Mouse (Mus musculus): ENCODE data around the gene Slc35d1. TPM values are rescaled to one million over a fixed set of nuclear protein-coding genes. Genes with fewer than 3 reads are reported as not detected.
"Not testable (repeated sequence)": the region's sequence is repeated elsewhere in the genome, so short reads cannot be mapped to it uniquely, and the experiment has no call there.

The Slc35d1 gene
- polyA plus RNA-seq, 1 experiment from 2014 or later, result 11.8 TPM

DNA sequence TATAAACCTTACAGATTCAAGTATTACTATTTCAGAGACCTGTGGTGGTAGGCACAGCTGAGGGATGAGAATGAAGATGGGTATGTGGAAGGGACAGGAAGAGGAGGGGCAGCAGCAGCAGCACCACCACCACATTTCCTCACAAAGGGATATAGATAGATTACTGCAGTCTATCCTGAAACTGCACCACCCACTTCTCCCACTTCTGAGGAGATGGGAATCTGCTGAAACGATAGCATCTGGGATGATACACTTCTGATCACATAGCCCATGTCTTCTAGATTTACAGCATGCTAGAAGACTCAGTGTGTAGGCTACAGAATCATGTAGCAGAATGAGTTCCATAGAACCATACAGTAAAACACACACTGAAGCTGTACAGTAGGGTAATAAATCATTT, 37.3 kb downstream of the Slc35d1 start:
- H3K27ac ChIP-seq (ENCODE audit: low read depth, low read length), result no peak overlapping the region
- no peaks in the 10 kb centered on the region for H3K27me3 ChIP-seq (ENCODE audit: control insufficient read depth, insufficient read depth, low read length)
- no peak for ATAC-seq (ENCODE audit: low FRiP score, low TSS enrichment)
- H3K36me3 ChIP-seq (ENCODE audit: control insufficient read depth, insufficient read depth, low read length), result peaks cover 4% of the 10 kb centered on the region; the same call in 1 of the 2 replicates
- H3K4me2 ChIP-seq (replicated peaks; ENCODE audit: low read depth, low read length), result no peak overlapping the region
- H3K4me1 ChIP-seq (ENCODE audit: control insufficient read depth, insufficient read depth, low read length), result no peaks in the 10 kb centered on the region
- H3K4me3 ChIP-seq (ENCODE audit: low read length), result no peak overlapping the region
- H3K9ac ChIP-seq (ENCODE audit: low read depth, low read length), result no peak overlapping the region
- no peaks in the 10 kb centered on the region for H3K9me3 ChIP-seq (ENCODE audit: control insufficient read depth, low read length)
- WGBS, result 76% methylated on average over 1 of the region's 1 CpGs

DNA sequence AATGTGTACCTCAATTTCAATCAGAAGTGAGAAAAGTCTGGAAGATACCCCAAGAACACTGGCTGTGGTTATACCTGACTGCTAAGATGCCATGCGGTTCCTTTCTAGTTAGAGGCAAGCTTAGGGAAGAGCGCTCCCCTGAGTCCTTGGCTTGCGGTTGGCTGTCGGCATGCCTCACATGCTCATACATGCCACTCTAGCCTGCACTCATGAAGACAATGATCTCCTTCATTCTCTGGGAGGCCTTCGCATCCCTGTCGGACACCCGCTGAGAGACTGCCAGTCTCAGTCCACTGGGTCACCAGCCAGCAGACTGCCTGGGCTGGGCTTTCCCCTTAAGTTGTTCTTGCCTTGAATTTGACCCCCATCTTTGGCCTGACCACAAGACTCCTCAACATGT, 41.0 kb downstream of the Slc35d1 start:
- no peak overlapping the region for H3K4me2 ChIP-seq (replicated peaks; ENCODE audit: low read depth, low read length)
- 92% methylated on average over 7 of the region's 7 CpGs for WGBS

DNA sequence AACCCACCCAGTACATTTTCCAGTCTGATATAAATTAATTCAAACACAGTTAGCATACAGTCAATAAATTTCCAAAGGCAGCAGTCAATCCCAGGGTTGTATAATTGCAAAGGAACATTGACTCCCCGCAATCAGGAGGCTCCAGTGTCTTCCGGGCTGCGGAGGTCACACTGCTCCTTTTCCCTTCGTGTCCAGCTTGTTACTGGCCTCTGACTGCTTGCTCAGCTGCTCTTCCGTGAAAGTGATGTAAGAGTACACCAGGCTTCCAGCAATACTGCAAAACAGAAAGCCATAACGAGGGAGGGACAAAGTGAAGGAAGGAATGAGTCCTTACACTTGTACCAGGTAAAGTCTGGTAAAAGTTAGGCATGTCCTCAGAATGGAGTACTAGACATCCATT, 41.5 kb downstream of the Slc35d1 start:
- Histone ChIP-seq H3K4me3 (ENCODE audit: low read length) (no peak overlapping the region), H3K36me3 (ENCODE audit: control insufficient read depth, insufficient read depth, low read length) (peaks cover 13% of the 10 kb centered on the region; the same call in 1 of the 2 replicates), H3K9me3 (ENCODE audit: control insufficient read depth, low read length) (no peaks in the 10 kb centered on the region), H3K4me1 (ENCODE audit: control insufficient read depth, insufficient read depth, low read length) (no peaks in the 10 kb centered on the region), H3K27me3 (ENCODE audit: control insufficient read depth, insufficient read depth, low read length) (no peaks in the 10 kb centered on the region), H3K4me2 (replicated peaks; ENCODE audit: low read depth, low read length) (no peak overlapping the region), H3K27ac (ENCODE audit: low read depth, low read length) (no peak overlapping the region), H3K9ac (ENCODE audit: low read depth, low read length) (no peak overlapping the region)
- WGBS, result 33% methylated on average over 6 of the region's 6 CpGs
- peak; percentile 81; the same call in 1 of the 2 replicates for ATAC-seq (ENCODE audit: low FRiP score, low TSS enrichment)

More for the DNA sequence above, 41.0 kb downstream of the Slc35d1 start:
- H3K36me3 ChIP-seq (ENCODE audit: control insufficient read depth, insufficient read depth, low read length), result peaks cover 13% of the 10 kb centered on the region; the same call in 1 of the 2 replicates
- H3K9ac ChIP-seq (ENCODE audit: low read depth, low read length), result no peak overlapping the region
- H3K4me3 ChIP-seq (ENCODE audit: low read length), result no peak overlapping the region
- H3K27me3 ChIP-seq (ENCODE audit: control insufficient read depth, insufficient read depth, low read length), result no peaks in the 10 kb centered on the region
- H3K4me1 ChIP-seq (ENCODE audit: control insufficient read depth, insufficient read depth, low read length), result no peaks in the 10 kb centered on the region
- no peak overlapping the region for H3K27ac ChIP-seq (ENCODE audit: low read depth, low read length)
- ATAC-seq (ENCODE audit: low FRiP score, low TSS enrichment), result no peak
- no peaks in the 10 kb centered on the region for H3K9me3 ChIP-seq (ENCODE audit: control insufficient read depth, low read length)

DNA sequence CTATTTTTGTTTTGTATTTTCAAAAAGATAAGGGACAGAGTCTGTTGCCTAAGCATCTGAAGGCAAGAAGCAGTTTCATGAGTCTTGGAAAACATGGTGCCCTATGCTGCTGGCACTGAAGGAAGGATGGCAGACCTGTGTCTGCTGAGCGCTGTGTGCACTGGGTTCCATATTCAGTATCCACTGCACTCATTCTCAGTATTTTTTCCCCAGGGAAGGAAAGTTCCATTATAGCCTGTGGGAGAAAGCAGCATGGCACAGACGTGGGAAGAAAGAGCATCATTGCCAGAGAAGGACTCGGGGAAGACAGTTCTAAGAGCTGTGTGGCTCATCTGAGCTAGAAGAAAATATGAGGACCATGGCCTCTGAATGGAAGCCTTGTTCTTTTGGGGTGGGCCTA, 43.7 kb downstream of the Slc35d1 start:
- Histone ChIP-seq H3K9ac (ENCODE audit: low read depth, low read length) (no peak overlapping the region), H3K27ac (ENCODE audit: low read depth, low read length) (no peak overlapping the region), H3K4me2 (replicated peaks; ENCODE audit: low read depth, low read length) (no peak overlapping the region), H3K4me3 (ENCODE audit: low read length) (no peak overlapping the region), H3K36me3 (ENCODE audit: control insufficient read depth, insufficient read depth, low read length) (peaks cover 10% of the 10 kb centered on the region; the same call in 1 of the 2 replicates), H3K9me3 (ENCODE audit: control insufficient read depth, low read length) (no peaks in the 10 kb centered on the region), H3K27me3 (ENCODE audit: control insufficient read depth, insufficient read depth, low read length) (no peaks in the 10 kb centered on the region), H3K4me1 (ENCODE audit: control insufficient read depth, insufficient read depth, low read length) (no peaks in the 10 kb centered on the region)
- ATAC-seq (ENCODE audit: low FRiP score, low TSS enrichment), result no peak
- WGBS, result 93% methylated on average over 3 of the region's 3 CpGs

DNA sequence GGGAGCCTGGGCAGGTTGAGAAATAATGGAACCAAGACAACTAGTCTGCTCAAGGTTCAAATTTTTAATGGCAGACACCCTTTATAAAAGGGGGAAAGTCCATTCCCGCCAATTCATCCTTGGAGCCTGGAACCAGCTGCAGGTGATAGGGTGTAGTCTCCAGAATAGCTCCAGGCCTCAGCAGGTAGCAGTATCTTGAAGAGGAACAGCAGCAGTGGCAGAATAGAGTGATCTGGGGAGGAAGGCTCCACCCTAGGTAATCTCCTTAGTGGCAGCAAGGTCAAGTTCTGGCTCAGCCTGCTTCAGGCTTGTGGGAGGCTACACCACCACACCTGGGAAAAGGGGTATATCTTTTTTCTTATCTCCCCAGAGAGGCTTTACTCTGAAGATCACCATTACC, 48.8 kb downstream of the Slc35d1 start:
- H3K9me3 ChIP-seq (ENCODE audit: control insufficient read depth, low read length); H3K27ac ChIP-seq (ENCODE audit: low read depth, low read length); H3K4me3 ChIP-seq (ENCODE audit: low read length); H3K4me1 ChIP-seq (ENCODE audit: control insufficient read depth, insufficient read depth, low read length); H3K9ac ChIP-seq (ENCODE audit: low read depth, low read length); H3K4me2 ChIP-seq (replicated peaks; ENCODE audit: low read depth, low read length); H3K27me3 ChIP-seq (ENCODE audit: control insufficient read depth, insufficient read depth, low read length); ATAC-seq (ENCODE audit: low FRiP score, low TSS enrichment): not testable (repeated sequence)
- H3K36me3 ChIP-seq (ENCODE audit: control insufficient read depth, insufficient read depth, low read length), result peaks cover 41% of the 10 kb centered on the region
- WGBS, result 94% methylated on average over 1 of the region's 1 CpGs

DNA sequence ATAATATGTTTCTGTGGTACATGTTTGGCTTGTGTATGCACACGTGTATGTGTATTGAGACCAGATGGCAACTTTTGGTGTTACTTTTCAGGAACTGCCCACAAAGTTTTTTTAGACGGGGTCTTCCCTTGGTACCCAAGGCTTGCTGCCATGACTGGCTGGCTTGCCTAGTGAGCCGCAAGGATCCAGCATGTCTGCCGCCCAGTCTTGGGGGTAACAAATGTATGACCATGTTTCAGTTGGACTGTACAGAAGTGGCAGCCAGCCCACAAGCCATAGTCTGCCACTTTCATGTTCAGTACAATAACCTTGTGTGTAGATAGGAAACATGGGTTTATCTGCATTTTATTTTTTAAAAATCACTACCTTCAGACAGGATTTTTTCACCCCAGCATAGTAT, 56.2 kb downstream of the Slc35d1 start:
- H3K9ac ChIP-seq (ENCODE audit: low read depth, low read length), result no peak overlapping the region
- ATAC-seq (ENCODE audit: low FRiP score, low TSS enrichment), result no peak
- H3K27me3 ChIP-seq (ENCODE audit: control insufficient read depth, insufficient read depth, low read length), result no peaks in the 10 kb centered on the region
- peaks cover 71% of the 10 kb centered on the region for H3K36me3 ChIP-seq (ENCODE audit: control insufficient read depth, insufficient read depth, low read length)
- H3K4me3 ChIP-seq (ENCODE audit: low read length), result no peak overlapping the region
- H3K9me3 ChIP-seq (ENCODE audit: control insufficient read depth, low read length), result no peaks in the 10 kb centered on the region
- no peaks in the 10 kb centered on the region for H3K4me1 ChIP-seq (ENCODE audit: control insufficient read depth, insufficient read depth, low read length)
- H3K4me2 ChIP-seq (replicated peaks; ENCODE audit: low read depth, low read length), result no peak overlapping the region
- H3K27ac ChIP-seq (ENCODE audit: low read depth, low read length), result no peak overlapping the region
- 95% methylated on average over 4 of the region's 4 CpGs for WGBS

DNA sequence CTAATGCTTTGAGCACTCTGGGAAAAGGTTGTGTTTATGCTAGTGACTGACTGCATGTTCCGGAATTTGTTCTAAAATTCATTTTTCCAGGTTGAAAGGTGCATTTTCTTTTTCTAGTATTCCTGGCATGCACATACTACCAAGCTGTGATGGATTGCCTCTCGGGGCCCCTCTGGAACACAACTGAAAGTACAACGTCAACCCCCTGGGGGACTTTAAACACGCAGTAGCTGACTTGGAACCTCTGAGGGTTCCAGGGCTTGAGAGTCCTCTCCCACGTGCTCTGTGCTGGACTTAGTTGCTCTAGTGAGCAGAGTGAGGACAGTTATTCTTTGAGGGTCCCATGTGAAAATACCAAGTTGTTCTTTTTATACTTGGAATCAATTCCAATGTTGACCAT, 63.0 kb downstream of the Slc35d1 start:
- WGBS, result 87% methylated on average over 5 of the region's 5 CpGs
- no peak overlapping the region for H3K27ac ChIP-seq (ENCODE audit: low read depth, low read length)
- peaks cover 84% of the 10 kb centered on the region for H3K36me3 ChIP-seq (ENCODE audit: control insufficient read depth, insufficient read depth, low read length)
- H3K9ac ChIP-seq (ENCODE audit: low read depth, low read length), result no peak overlapping the region
- no peaks in the 10 kb centered on the region for H3K9me3 ChIP-seq (ENCODE audit: control insufficient read depth, low read length)
- H3K4me3 ChIP-seq (ENCODE audit: low read length), result no peak overlapping the region
- no peak overlapping the region for H3K4me2 ChIP-seq (replicated peaks; ENCODE audit: low read depth, low read length)
- no peak for ATAC-seq (ENCODE audit: low FRiP score, low TSS enrichment)
- no peaks in the 10 kb centered on the region for H3K27me3 ChIP-seq (ENCODE audit: control insufficient read depth, insufficient read depth, low read length)
- H3K4me1 ChIP-seq (ENCODE audit: control insufficient read depth, insufficient read depth, low read length), result no peaks in the 10 kb centered on the region

DNA sequence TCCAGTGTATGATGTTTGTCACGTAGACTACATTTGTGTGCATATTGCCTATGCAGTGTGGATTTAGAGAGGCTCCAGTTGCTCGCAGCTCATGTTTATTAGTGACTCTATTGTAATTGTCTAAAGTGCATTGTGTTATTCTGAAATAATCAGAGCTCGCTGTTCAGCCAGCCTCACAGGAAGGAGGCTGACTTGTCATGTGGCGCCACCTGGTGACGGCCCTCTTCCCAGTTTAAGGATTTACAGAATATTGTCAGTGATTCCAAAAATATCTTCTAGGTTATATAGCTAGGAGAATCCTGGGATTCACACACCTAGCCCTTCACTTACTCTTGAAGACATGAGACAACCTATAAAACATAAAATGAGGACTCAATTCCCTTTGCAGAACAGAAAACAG, 68.6 kb downstream of the Slc35d1 start:
- no peaks in the 10 kb centered on the region for H3K27me3 ChIP-seq (ENCODE audit: control insufficient read depth, insufficient read depth, low read length)
- H3K36me3 ChIP-seq (ENCODE audit: control insufficient read depth, insufficient read depth, low read length), result peaks cover 72% of the 10 kb centered on the region
- no peaks in the 10 kb centered on the region for H3K4me1 ChIP-seq (ENCODE audit: control insufficient read depth, insufficient read depth, low read length)
- no peak overlapping the region for H3K4me2 ChIP-seq (replicated peaks; ENCODE audit: low read depth, low read length)
- no peaks in the 10 kb centered on the region for H3K9me3 ChIP-seq (ENCODE audit: control insufficient read depth, low read length)
- H3K27ac ChIP-seq (ENCODE audit: low read depth, low read length), result no peak overlapping the region
- 0 out of 2 replicates have a peak, but pooled peaks have one; percentile 43 for ATAC-seq (ENCODE audit: low FRiP score, low TSS enrichment)
- H3K9ac ChIP-seq (ENCODE audit: low read depth, low read length), result no peak overlapping the region
- no peak overlapping the region for H3K4me3 ChIP-seq (ENCODE audit: low read length)
- WGBS, result 51% methylated on average over 5 of the region's 5 CpGs

DNA sequence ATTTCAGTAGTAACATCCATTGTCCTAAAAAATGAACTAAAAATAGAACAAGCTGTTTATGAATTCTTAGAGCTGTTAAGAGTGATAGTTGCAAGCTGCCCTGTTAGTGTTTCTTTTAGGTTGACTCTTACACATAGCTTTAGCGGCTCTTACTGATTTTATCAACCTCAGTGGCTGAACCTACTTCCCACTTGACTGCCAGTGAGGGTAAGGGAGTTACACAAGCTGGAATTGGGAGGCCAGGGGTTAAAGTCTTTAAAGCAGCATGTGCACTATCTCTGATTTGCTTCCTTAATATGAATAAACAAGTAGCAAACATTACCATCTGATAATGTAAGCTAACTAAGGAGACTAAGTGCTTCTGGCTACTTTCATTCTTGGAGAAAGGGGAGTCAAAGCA, 78.0 kb downstream of the Slc35d1 start:
- Histone ChIP-seq H3K27me3 (ENCODE audit: control insufficient read depth, insufficient read depth, low read length) (no peaks in the 10 kb centered on the region), H3K4me1 (ENCODE audit: control insufficient read depth, insufficient read depth, low read length) (no peaks in the 10 kb centered on the region), H3K27ac (ENCODE audit: low read depth, low read length) (no peak overlapping the region), H3K36me3 (ENCODE audit: control insufficient read depth, insufficient read depth, low read length) (peaks cover 36% of the 10 kb centered on the region), H3K4me3 (ENCODE audit: low read length) (no peak overlapping the region), H3K4me2 (replicated peaks; ENCODE audit: low read depth, low read length) (no peak overlapping the region), H3K9me3 (ENCODE audit: control insufficient read depth, low read length) (no peaks in the 10 kb centered on the region), H3K9ac (ENCODE audit: low read depth, low read length) (no peak overlapping the region)
- no peak for ATAC-seq (ENCODE audit: low FRiP score, low TSS enrichment)
- WGBS, result 73% methylated on average over 1 of the region's 1 CpGs
